Mouse (Mus musculus) spleen, adult 2 months (tissue): Measurements from ENCODE around the gene Sike1. TPM values are rescaled to one million over a fixed set of nuclear protein-coding genes. Genes with fewer than 3 reads are reported as not detected.

Experiments
- DNase-seq, 2 experiments: peaks; one replicate each; pipeline versions ENCODE4 v3.0.0 to v3.0.0-alpha.2; 2012 to 2021; ENCODE audit warnings: low spot score in 2 of 2, low read depth in 1 of 2
- H3K27ac ChIP-seq: fragments of 200-500 bp; 2 replicates; pipeline ENCODE4 v1.5.1; 2012; ENCODE audit warnings: low read length, inconsistent platforms; ENCODE audit not compliant: insufficient read depth
- H3K27me3 ChIP-seq: fragments of 200-500 bp; 2 replicates; pipeline ENCODE4 v1.6.1; 2012; ENCODE audit warnings: mild to moderate bottlenecking, moderate library complexity, low read length, inconsistent platforms; ENCODE audit not compliant: control insufficient read depth, insufficient read depth
- H3K36me3 ChIP-seq: fragments of 200-500 bp; 2 replicates; pipeline ENCODE4 v1.6.1; 2012; ENCODE audit warnings: mild to moderate bottlenecking, low read length, inconsistent platforms; ENCODE audit not compliant: control insufficient read depth, insufficient read depth
- H3K4me1 ChIP-seq: fragments of 200-500 bp; 2 replicates; pipeline ENCODE4 v1.6.1; 2011; ENCODE audit warnings: inconsistent platforms; ENCODE audit not compliant: control insufficient read depth, insufficient read depth, insufficient read length
- H3K4me3 ChIP-seq: fragments of 200-500 bp; 2 replicates; pipeline ENCODE4 v1.5.1; 2011; ENCODE audit warnings: mild to moderate bottlenecking, inconsistent platforms; ENCODE audit not compliant: insufficient read depth, insufficient read length; ENCODE audit errors: extremely low read depth
- CTCF ChIP-seq: fragments of 200-500 bp; IDR thresholded peaks from 2 replicates; pipeline ENCODE4 v1.5.1; 2011; ENCODE audit warnings: mild to moderate bottlenecking, inconsistent platforms; ENCODE audit not compliant: insufficient read depth, insufficient read length, insufficient replicate concordance; ENCODE audit errors: extremely low read depth
- POLR2A ChIP-seq: fragments of 200-500 bp; IDR thresholded peaks from 2 replicates; pipeline ENCODE4 v1.6.1; 2011; ENCODE audit warnings: low read depth, low read length, inconsistent platforms
- WGBS: fragments of 180-500 bp; shearing (Covaris S2); methylation state at CpG from one replicate; pipeline ENCODE4 v1.1.7; 2018; 5-methylcytosine and 5-hydroxymethylcytosine counted together
- polyA plus RNA-seq: library from polyadenylated mRNA; depleted of rRNA; stranded (reverse); fragments of >200 nt; gene quantifications from 2 replicates; pipeline ENCODE4 v1.2.3, GENCODE M21; 2012; rRNA removed

Sike1 gene
- polyA plus RNA-seq, 1 experiment = 26.8 TPM

- Histone ChIP-seq H3K4me3 (peak overlapping the region; percentile 88), H3K27me3 (no peaks in the 10 kb centered on the region), H3K36me3 (no peaks in the 10 kb centered on the region), H3K4me1 (peaks cover 9% of the 10 kb centered on the region), H3K27ac (peak overlapping the region; percentile 98)
- 0% methylated on average over 36 of the region's 37 CpGs for WGBS
- peak; percentile 75 to 87 for DNase-seq
- TF ChIP-seq POLR2A (no peak), CTCF (no peak)
Observed at GRCm38 (mm10) chr3:103020943-103021638, 25.6 kb downstream of the Sike1 start.

GRCm38 (mm10) chr3:103026174-103026573 is 30.7 kb downstream of the Sike1 start:
- H3K27me3 ChIP-seq = no peaks in the 10 kb centered on the region
- no peak overlapping the region for H3K27ac ChIP-seq
- WGBS = 57% methylated on average over 1 of the region's 1 CpGs
- no peak overlapping the region for H3K4me3 ChIP-seq
- TF ChIP-seq CTCF (peak; percentile 1; the same call in 1 of the 2 replicates), POLR2A (no peak)
- H3K4me1 ChIP-seq = peaks cover 8% of the 10 kb centered on the region
- peaks cover 11% of the 10 kb centered on the region for H3K36me3 ChIP-seq
- DNase-seq = peak; percentile 8 to 29

GRCm38 (mm10) chr3:103040285-103040684 is 44.8 kb downstream of the Sike1 start:
- no peak for DNase-seq
- TF ChIP-seq POLR2A (no peak), CTCF (no peak)
- no peak overlapping the region for H3K4me3 ChIP-seq
- no peak overlapping the region for H3K27ac ChIP-seq
- WGBS = 94% methylated on average over 6 of the region's 6 CpGs
- no peaks in the 10 kb centered on the region for H3K27me3 ChIP-seq
- peaks cover 28% of the 10 kb centered on the region for H3K36me3 ChIP-seq
- no peaks in the 10 kb centered on the region for H3K4me1 ChIP-seq

- Histone ChIP-seq H3K36me3 (peaks cover 31% of the 10 kb centered on the region), H3K27me3 (no peaks in the 10 kb centered on the region), H3K27ac (no peak overlapping the region), H3K4me1 (no peaks in the 10 kb centered on the region), H3K4me3 (no peak overlapping the region)
- 89% methylated on average over 1 of the region's 1 CpGs for WGBS
- TF ChIP-seq POLR2A (no peak), CTCF (no peak)
- DNase-seq = no peak
Observed at GRCm38 (mm10) chr3:103040861-103041379, 45.4 kb downstream of the Sike1 start.

- WGBS = 93% methylated on average over 5 of the region's 5 CpGs
- no peaks in the 10 kb centered on the region for H3K27me3 ChIP-seq
- TF ChIP-seq CTCF = no peak
- TF ChIP-seq POLR2A = no peak
- H3K27ac ChIP-seq = no peak overlapping the region
- H3K4me1 ChIP-seq = peaks cover 3% of the 10 kb centered on the region
- DNase-seq = no peak
- H3K36me3 ChIP-seq = peaks cover 25% of the 10 kb centered on the region
- no peak overlapping the region for H3K4me3 ChIP-seq
Observed at GRCm38 (mm10) chr3:103056016-103056595, 60.6 kb downstream of the Sike1 start.

GRCm38 (mm10) chr3:103057752-103058151 is 62.2 kb downstream of the Sike1 start:
- no peak for DNase-seq
- H3K27me3 ChIP-seq = no peaks in the 10 kb centered on the region
- no peak overlapping the region for H3K27ac ChIP-seq
- peaks cover 3% of the 10 kb centered on the region for H3K4me1 ChIP-seq
- H3K4me3 ChIP-seq = peak overlapping the region; percentile 78; the same call in 1 of the 2 replicates
- no peak for TF ChIP-seq POLR2A
- no peak for TF ChIP-seq CTCF
- WGBS = 18% methylated on average over 10 of the region's 10 CpGs
- H3K36me3 ChIP-seq = peaks cover 29% of the 10 kb centered on the region

Other genes with a start within 250 kb of the Sike1 start
- gene Tshb, start 213.0 kb upstream of the Sike1 start, polyA plus RNA-seq = not detected in 2 replicates
- gene Sycp1, start 59.6 kb upstream of the Sike1 start, polyA plus RNA-seq = not detected in 2 replicates
- gene Nr1h5, start 31.6 kb upstream of the Sike1 start, polyA plus RNA-seq = not detected in 2 replicates
- 13.6 and 17.1 TPM in 2 replicates for gene Csde1, start 24.7 kb downstream of the Sike1 start, polyA plus RNA-seq
- gene Nras, start 62.6 kb downstream of the Sike1 start, polyA plus RNA-seq = 10.5 and 12.7 TPM in 2 replicates
- gene Ampd1, start 78.3 kb downstream of the Sike1 start, polyA plus RNA-seq = 1.1 and 1.2 TPM in 2 replicates
- gene Dennd2c, start 106.9 kb downstream of the Sike1 start, polyA plus RNA-seq = 0.75 and 1.2 TPM in 2 replicates
- 15.3 and 21.4 TPM in 2 replicates for gene Bcas2, start 175.9 kb downstream of the Sike1 start, polyA plus RNA-seq